Comparison of ENCODE assay signal across 1 mouse cellular context in genomic region chr17:27558845-27559244, GRCm38 (mm10).
TF ChIP-seq lines count a peak whose summit lies in the region.

No protein-coding gene starts in this region.

TF ChIP-seq in MEL, 35 proteins besides CTCF, POLR2A, EP300 and RAD21 (continued from another document):
- no peak for TF ChIP-seq ZMIZ1 (IDR thresholded peaks at IDR 0.05; ENCODE audit: low read depth, low read length)
